Mouse (Mus musculus) adrenal gland (tissue): Measurements from ENCODE around the gene Ptbp3.

Experiments used
- intact Hi-C: fragments of 180-260 bp; cut with DNase I; formaldehyde crosslinking; loops from one replicate; pipeline ENCODE4 v1.15.1; 2025

The Ptbp3 gene

GRCm38 (mm10) chr4:59509558-59509957 lies 39.6 kb downstream of the Ptbp3 start:
- intact Hi-C loops: no loop called here

- intact Hi-C loops: no loop called here
Observed at GRCm38 (mm10) chr4:59507766-59508165, 41.4 kb downstream of the Ptbp3 start.

GRCm38 (mm10) chr4:59506704-59507103 lies 42.5 kb downstream of the Ptbp3 start:
- intact Hi-C loops: no loop called here

- intact Hi-C loops: no loop called here
Observed at GRCm38 (mm10) chr4:59505481-59505880, 43.7 kb downstream of the Ptbp3 start.

GRCm38 (mm10) chr4:59491097-59491496 lies 58.1 kb downstream of the Ptbp3 start:
- intact Hi-C loops: no loop called here

- intact Hi-C loops: no loop called here
Observed at GRCm38 (mm10) chr4:59471306-59471705, 77.9 kb downstream of the Ptbp3 start.

- intact Hi-C loops: no loop called here
Observed at GRCm38 (mm10) chr4:59465449-59465848, 83.7 kb downstream of the Ptbp3 start.

- intact Hi-C loops: no loop called here
Observed at GRCm38 (mm10) chr4:59464661-59465060, 84.5 kb downstream of the Ptbp3 start.

GRCm38 (mm10) chr4:59462494-59462893 lies 86.7 kb downstream of the Ptbp3 start:
- intact Hi-C loops: no loop called here

GRCm38 (mm10) chr4:59461116-59461727 lies 87.9 kb downstream of the Ptbp3 start:
- intact Hi-C loops: no loop called here

GRCm38 (mm10) chr4:59459216-59459955 lies 89.8 kb downstream of the Ptbp3 start:
- intact Hi-C loops: no loop called here

GRCm38 (mm10) chr4:59457941-59458340 lies 91.2 kb downstream of the Ptbp3 start:
- intact Hi-C loops: no loop called here

- intact Hi-C loops: no loop called here
Observed at GRCm38 (mm10) chr4:59457091-59457490, 92.1 kb downstream of the Ptbp3 start.

- intact Hi-C loops: no loop called here
Observed at GRCm38 (mm10) chr4:59455465-59455864, 93.7 kb downstream of the Ptbp3 start.

- intact Hi-C loops: no loop called here
Observed at GRCm38 (mm10) chr4:59454046-59454445, 95.1 kb downstream of the Ptbp3 start.

GRCm38 (mm10) chr4:59452503-59452933 lies 96.6 kb downstream of the Ptbp3 start:
- intact Hi-C loops: no loop called here

GRCm38 (mm10) chr4:59450906-59451305 lies 98.3 kb downstream of the Ptbp3 start:
- intact Hi-C loops: no loop called here

GRCm38 (mm10) chr4:59450234-59450854 lies 98.8 kb downstream of the Ptbp3 start:
- intact Hi-C loops: no loop called here

- intact Hi-C loops: no loop called here
Observed at GRCm38 (mm10) chr4:59447296-59447695, 101.9 kb downstream of the Ptbp3 start.

- intact Hi-C loops: no loop called here
Observed at GRCm38 (mm10) chr4:59445516-59445915, 103.6 kb downstream of the Ptbp3 start.

GRCm38 (mm10) chr4:59444994-59445393 lies 104.2 kb downstream of the Ptbp3 start:
- intact Hi-C loops: no loop called here

- intact Hi-C loops: no loop called here
Observed at GRCm38 (mm10) chr4:59444085-59444484, 105.1 kb downstream of the Ptbp3 start.

GRCm38 (mm10) chr4:59441265-59441664 lies 107.9 kb downstream of the Ptbp3 start:
- intact Hi-C loops: no loop called here
